Mouse (Mus musculus) megakaryocyte, embryonic 14.5 days (primary cell): ENCODE results near the gene Tnxb.

ENCODE experiments used
- FLI1 ChIP-seq: IDR thresholded peaks from 2 replicates; pipeline ENCODE4 v1.6.1; 2012; ENCODE audit warnings: low read length, inconsistent platforms, mixed read lengths
- GATA1 ChIP-seq: IDR thresholded peaks from 3 replicates; pipeline ENCODE4 v1.6.1; 2012; ENCODE audit warnings: mixed read lengths, low read length, inconsistent platforms, borderline replicate concordance

DNA sequence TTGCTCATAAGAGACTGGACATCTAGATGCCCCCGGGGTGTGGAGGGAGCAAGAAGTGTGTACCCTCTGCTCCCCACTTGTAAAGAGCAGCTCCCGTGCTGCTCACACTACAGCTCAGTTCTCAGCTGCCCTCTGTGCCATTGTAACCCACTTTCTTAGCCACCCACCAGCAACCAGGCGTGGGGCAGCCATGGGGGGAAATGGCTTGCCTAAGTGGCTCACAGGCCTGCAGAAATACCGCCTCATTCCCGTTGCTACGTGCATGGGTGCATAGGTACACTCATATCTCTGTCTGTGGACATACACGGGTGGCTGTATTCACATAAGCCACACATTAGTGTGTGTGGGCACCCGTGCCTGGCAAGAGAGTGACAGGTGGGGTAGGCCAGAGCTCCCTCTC lies 7.4 kb upstream of the Tnxb start:
- no peak for TF ChIP-seq GATA1
- TF ChIP-seq FLI1, result no peak
